Mouse (Mus musculus) layer of hippocampus, adult 9-10 months (tissue): ENCODE data around the gene Ankrd11.

Experiments used
- DNase-seq: peaks from one replicate; pipeline ENCODE4 v3.0.0; 2022; ENCODE audit warnings: low spot score

The Ankrd11 gene

DNA sequence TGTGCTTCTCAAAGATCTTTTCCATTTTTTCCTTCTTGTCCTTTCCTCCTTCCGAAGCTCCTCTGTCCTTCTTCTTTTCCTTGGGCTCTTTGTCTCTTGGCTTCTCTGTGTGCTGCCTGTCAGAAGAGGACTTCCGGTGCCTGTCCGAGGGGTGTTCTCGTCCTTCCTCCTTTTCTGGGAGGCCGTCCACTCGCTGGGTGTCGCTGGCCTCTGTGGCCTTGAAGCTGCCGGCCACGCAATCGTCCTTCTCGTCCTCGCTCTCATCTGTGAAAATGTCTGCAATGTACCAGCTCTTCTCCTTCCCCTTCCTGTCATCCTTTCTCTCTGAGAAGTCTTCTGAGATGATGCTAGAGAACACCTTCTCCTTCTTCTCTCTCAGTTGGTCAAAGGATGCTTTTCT lies 148.6 kb downstream of the Ankrd11 start:
- no peak for DNase-seq

DNA sequence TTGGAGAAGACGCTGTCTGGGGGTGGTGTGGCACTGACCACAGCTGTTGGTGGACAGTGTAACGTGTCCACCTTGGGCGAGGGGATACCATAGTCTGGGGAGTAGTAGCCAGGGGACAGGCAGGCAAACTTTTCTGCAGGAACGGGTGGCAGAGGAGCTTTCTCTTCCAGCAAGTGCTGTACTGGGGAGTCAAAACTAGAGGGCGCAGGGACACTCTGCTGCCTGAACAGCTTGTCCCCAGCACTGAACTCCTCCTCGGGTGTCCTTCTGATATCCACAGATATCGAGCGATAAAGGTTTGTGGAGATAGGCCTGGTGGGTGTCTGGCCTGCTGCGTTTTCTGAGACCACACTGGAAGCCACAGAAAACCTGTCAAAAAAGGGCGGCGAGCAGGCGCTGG lies 150.6 kb downstream of the Ankrd11 start:
- DNase-seq: no peak

DNA sequence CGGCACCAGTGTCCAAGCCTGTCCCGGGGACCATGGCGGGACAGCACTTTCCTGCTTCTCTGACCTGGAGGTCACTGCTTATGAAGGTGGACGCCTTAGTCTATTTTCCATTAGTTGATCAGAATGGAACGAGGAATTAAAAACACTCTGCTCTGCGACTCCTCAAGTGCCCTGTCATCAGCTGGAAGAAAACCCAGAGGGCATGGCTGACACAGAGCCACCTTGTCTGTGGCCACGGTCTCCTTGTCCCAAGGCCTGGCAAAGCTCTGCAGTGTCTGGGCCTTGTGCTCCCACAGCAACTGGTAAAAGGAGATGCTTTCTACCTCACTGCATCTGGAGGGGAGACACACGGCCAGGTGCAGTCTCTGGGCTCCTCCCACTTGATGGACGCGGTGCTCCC lies 158.4 kb downstream of the Ankrd11 start:
- DNase-seq: no peak

DNA sequence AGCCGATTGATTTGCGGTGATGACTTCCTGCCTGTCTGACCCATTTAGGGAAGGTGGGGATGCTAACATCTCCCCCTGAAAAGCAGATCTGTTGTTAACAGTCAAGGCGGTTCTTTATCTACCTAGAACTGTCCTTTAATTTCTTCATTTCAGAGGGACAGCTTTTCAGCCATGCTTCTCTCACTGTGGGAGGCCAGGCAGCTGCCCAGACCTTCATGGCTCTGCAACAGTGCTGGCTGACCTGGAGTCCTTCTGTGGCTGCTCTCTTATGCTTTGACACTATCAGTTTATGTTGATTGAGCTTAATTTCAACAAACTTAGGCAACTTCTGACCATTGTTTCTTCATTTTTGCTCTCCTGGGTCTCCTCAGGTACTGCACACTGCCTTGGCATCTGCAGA lies 161.8 kb downstream of the Ankrd11 start:
- DNase-seq: no peak

DNA sequence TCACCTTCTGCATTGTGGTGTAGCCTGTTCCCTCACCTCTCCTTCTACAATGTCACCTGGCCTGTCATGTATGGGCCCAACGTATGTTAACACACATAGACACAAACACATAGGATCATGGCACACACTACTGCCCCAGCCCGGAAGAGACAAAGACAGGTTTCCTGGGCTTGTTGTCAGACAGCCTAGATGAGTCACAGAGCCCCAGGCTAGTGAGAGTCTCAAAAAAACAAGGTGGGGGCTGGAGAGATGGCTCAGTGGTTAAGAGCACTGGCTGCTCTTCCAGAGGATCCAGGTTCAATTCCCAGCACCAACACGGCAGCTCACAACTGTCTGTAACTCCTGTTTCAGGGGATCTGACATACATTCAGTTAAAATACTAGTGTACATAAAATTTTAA lies 163.8 kb downstream of the Ankrd11 start:
- DNase-seq: no peak

DNA sequence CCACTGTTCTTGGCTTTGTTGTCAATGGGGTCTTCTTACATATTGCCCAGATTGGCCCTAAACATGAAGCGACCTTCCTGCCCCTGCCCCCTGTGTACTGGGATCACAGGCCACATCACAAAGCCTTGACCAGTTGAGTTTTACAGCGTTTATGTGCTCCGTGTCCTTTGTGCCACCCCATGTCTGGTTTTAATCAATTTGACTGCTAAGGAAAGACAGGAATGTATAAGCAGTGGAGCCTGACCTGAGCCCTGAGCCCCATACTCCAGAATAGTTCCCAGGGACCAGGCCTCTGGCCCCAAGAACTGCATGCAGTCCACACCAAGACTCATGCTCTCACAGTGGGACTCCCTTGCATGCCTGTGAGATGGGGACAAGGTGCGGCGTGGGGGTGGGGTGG lies 166.9 kb downstream of the Ankrd11 start:
- DNase-seq: no peak

DNA sequence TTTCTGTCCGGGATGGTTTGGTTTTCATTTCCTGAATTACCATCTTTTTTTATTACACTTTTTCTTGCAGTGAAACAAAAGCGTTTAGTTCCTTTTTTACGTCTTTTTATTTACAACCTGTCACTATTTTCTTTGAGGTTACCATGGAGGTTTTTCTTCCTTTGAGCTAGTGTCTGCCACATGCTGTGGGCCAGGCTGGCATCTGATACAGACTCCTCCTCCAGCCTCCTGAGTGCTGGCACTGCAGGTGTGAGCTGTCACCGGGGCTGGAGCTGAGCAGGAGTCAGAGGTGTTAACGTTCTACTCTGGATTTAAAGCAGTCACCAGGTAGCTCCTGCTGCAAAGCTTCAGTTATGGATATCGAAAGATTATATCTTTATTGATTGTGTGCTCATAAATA lies 168.9 kb downstream of the Ankrd11 start:
- DNase-seq: no peak

DNA sequence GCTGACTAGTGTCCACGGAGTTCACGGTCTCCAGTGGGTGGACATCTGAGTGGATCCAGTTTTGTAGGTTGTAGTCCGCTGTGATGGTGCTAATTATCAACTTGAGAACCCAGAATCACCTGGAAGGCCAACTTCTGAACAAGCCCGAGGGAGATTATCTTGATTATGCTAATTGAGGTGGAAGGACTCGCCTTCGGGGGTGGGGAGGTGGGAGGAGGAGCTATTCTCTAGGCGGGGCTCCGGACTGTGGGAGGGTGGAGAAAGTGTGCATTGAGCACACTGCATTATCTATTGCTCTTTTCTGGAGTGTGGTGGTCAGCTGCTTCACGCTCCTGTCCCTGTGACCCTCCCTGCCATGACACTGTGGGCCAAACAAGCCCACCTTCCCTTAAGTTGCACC lies 170.4 kb downstream of the Ankrd11 start:
- no peak for DNase-seq

DNA sequence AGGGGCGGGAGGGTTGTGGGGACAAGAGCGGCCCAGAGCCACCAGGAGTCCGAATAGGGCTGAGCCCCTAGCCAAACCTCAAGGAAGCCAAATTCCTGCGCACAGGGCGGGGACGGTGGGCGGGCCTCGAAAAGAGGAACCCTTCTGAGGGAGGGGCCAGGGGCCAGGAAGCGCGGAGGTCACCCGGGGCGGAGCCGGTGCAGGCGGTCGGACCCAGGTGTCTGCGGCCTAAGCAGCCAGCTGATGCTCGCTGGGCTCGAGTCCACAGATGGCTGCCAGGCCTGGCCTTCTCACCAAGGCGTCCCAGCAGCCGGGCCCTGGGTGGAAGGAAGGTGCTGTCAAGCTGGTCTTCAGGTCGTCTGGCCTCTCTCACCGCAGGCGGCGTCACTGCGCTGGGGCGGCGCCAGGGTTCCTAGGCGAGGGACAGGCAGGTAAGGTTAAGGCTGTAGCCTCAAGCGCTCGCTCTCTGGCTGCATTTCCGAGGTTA lies 171.7 kb downstream of the Ankrd11 start:
- DNase-seq: no peak

DNA sequence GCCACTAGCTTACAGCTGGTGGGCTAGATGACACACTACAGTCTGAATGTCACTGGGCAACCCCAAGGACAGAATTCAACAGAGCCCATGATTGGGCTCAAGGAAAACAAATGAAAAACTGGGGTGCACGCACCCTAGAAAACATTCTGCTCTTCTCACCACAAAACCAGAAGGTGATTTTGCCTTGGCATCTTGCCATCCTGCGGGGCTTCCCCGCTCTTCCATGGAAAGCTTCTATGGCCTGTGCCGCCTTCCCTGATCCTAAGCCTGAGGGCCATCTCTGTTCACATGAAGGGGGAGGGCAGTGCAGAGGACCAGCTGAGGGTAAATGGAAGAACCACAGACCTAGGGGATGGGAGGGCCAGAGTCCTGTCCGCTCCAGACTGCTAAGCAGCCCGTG lies 174.1 kb downstream of the Ankrd11 start:
- DNase-seq: no peak

DNA sequence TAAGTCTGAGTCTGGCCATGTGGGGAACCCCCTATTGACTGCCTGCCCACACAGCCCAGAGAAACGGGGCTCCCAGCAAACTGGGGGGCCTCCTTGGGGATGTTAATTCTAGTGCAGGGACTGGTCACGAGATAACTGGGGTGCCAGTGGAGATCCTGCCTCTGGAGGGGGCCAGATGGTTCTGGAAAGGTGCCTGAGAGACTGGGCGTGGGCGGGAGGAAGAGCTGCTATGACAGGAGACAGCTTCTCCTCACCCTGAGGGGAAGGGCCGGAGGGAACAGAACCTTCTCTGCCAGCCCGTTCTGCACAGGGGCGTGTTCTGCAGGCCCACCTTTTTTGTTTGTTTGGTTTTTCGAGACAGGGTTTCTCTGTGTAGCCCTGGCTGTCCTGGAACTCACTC lies 175.8 kb downstream of the Ankrd11 start:
- no peak for DNase-seq

DNA sequence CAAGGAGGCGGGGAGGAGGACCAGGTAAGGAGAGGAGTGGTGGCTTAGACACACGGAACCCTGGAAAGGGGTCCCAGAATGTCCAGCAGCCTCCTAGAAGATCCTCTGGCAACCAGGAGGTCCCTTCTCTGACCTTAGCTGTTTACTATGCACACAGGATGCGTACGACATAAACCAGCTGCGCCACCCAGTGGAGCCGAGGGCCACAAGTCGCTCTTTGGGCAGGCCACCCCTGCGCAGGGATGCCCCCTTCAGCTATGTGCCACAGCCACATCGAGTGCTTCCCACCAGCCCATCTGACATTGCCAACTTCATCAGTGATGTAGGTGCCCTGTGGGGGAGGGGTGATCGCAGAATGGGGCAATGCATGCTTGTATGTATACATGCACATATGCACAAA lies 176.6 kb downstream of the Ankrd11 start:
- DNase-seq: no peak

DNA sequence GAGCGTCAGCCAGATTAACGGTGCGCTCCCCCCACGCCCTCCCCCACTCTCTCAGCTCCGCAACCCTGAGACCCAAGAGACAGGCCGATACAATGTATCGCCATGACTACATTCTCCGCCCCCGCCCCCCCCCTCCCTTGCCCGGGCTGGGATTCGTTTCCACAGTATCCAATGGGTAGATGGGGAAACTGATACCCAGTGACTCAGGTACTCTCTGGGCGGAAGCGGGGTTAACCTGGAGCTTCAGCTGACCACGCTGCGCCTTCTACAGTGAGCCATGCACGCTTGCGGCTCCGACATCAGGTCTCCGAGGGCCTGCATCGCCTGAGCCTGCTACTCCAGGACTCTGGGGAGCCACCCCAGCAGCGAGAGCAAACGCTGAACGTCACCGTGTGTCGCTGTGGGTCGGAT lies 177.4 kb downstream of the Ankrd11 start:
- no peak for DNase-seq

DNA sequence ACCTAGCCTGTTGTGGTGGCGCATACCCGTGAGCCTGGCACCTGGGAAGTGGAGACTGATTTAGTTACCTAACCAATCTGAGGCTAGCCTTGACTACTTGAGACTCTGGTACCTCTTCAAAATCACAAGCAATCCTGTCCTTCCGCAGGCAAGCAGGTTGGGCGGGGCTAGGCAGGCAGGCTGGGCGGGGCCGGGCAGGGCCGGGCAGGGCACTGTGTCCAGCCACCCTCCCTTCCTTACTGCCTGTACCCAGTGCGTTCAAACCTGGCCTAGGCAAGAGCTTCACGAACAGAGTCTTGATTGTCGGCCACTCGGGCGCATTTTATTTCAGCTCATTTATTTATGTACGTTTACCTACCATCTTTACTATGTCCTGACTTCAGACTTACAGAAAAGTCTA lies 182.2 kb downstream of the Ankrd11 start:
- no peak for DNase-seq

DNA sequence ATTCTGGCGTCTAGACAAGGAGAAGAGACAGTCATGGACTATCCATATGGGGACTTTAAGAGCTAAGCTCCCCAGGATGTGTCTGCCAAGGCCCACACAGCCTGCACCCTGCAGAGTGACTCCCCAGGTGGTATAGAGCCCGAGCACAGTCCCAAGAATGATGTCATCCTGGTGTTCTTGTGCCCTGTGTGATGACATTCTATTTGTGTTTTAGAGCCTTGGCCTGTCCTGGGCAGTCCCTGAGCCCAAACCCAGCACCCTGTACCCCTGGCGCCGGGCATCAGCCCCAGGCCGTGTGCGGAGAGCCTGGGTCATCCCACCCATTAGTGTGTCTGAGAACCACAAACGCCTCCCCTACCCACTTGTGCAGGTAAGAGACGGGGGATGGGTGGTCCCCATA lies 185.8 kb downstream of the Ankrd11 start:
- DNase-seq: no peak

DNA sequence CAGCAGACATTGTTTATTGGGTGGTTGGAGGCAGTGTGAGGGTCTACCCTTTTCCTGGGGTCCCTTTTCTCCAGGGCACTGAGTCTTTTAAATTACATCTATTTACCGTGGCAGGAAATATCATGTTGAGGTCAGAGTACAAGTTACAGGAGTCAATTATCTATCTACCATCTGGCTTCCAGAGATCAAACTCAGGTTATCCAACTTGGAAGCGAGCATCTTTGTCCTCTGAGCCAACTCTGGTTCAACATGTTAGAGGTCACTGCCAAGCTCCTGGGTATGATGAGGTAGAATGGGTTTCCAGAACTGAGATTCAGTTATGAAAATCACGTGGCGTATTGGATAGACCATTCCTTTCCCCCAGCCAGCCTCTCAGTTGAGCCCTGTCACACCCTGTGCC lies 187.0 kb downstream of the Ankrd11 start:
- DNase-seq: no peak

DNA sequence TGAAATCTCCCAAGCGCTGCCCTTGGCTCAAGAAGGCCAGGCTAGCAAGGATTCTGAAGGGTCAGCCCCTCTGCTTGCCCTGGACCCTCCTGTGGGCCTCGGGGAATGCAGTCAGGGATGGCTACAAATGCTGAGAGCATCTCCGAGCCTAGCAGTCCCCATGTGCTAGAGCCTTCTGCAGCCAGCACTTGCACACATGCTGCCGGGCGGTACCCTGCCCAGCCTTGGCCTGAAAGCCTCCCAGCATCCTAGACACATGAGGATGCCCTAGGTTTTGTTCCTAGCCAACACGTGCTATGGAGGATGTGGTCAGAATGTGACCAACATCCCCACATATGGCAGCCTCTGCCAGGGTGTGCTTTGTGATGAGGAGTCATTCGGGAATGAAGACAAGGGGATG lies 187.7 kb downstream of the Ankrd11 start:
- DNase-seq: no peak

DNA sequence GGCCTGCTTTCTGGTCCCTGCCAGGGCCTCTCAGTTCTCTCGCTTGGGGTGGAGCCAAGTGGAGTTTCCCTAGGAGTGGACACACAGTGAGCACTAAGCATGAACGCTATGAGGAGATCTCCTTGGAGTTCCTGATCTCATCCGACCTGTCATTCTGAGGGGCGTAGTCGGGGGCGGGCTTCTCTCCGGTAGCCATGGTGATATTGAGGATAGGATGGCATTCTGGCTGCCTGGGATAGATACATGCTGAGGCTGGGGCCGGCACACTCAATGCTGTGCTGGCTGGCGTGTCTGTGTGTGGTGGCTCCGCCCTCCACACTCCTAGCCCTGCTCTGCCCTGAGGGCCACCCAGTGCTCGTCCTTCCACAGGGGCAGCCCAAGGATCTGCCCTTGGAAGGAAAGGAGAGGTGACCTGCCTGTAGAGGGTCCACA lies 188.7 kb downstream of the Ankrd11 start:
- DNase-seq: no peak

DNA sequence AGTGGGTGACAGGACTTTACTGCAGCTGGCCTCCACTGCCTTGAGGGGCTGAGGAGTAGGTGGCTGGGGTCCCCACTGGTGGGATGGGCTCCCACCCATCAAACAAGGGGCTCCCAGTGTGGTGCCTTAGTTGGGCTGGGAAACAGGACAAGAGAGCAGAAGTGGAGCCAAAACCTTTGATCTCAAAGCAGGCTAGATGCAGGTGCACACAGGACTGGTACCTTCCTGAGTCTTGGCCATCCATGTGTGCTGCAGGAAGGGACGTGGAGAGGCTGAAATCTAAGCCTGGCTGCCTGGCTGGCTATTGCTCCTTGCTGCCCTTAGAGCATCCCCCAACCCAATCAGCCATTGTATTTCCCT lies 189.6 kb downstream of the Ankrd11 start:
- DNase-seq: no peak

DNA sequence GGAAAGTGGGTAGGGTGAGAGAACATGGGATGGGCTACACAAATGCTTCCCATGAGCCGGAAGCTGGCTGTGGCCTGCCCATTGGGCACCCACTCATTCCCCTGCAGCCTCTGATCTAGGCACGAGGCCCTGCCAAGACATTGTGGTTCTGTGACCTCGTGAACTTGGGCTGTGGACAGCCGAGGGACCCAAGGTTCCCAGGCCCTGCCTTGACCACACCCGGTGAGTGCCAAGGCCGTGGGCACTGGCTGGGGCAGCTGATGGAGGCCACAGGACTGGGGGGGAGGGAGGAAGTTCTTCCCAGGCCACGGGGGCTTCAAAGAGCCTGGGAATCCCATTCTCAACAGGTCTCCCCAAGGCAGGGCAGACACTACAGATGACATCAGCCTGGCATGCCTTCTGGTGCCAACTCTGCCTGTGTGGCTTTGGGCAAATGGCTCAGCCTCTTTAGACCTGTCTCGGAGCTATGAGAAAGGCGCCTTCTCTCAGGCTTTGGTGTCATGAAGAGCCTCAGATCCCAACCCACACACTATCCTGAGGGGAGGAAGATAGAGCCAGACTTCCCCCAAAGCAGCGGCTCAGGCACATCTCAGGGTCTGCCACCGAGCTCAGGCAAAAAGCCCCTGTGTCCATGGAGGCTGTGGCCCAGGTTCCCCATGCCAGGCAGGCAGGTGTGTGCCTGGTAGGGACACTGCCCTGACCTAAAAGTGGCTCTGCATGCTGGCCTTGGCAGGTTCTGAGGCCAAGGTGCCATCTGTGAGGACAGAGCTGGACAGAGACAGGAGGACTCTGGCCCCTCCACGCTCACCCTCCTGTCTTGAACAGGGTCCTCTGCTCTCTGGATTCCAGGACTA lies 190.2 kb downstream of the Ankrd11 start:
- DNase-seq: no peak

DNA sequence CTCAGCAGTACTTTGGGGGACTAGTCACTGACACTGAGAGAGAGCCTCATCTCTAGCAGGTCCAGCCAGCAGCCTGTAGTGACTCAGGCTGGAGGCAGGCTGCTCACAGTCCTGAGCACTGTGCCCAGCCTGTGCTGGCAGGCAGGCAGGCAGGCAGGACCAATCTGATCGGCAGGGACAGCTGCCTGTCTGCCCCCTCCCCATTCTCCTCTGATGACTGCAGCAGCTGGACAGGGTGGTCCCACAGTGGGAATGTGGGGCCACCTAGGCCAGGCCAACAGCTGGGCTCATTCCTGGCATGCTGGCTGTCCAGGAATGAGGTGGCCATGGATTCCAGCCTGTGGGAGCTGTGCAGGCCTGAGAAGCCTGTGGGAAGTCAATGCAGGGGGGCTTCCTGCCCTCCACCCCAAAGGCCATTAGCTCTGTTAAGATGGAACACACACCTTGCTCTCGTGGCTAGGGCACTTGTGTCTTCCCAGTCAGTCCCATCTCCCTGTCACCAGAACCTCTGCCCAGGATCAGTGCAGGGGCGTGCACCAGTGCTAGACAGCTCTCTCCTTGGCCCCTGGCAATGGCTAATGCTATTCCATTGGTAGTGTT lies 191.3 kb downstream of the Ankrd11 start:
- DNase-seq: no peak

DNA sequence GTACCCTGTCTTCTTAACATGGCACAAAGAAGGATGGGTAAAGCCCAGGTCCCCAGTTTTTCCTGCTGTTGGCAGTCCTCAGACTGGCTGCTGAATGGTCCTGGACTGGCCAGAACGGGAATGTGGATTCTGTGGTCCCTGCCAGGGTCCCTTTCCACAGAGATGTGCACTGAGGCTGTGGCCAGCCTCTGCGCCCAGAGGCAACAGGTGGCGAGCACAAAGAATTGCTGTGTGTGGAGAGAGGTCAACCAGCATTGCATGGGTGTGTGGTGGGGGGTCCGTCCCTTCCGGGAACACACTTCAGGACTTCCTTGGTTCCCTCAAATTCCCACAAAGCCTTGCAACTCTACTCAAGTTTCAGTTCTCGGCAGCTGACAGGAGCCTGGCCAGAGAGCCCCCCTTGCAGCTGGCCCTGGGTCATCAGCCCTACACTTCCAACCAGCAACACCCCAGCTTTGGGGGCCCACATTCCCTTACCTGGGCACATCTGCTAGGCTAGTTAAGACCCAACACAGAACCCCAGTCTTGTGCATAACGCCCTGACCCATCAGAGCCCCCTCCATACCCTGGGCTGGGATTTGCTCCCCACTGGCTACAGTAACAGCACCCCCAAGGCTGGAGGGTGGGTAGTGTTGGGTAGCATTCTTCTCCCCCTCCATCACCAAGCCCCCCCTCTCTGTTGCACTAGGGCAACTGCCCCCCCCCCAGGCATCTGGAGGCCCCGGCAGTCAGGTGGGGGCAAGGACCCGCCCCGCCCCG lies 192.7 kb downstream of the Ankrd11 start:
- DNase-seq: no peak
